Mouse (Mus musculus) myocyte (in vitro differentiated cells): ENCODE measurements around the gene H2-M10.5. TPM values are rescaled to one million over a fixed set of nuclear protein-coding genes. Genes with fewer than 3 reads are reported as not detected.
"Not testable (repeated sequence)": the region's sequence is repeated elsewhere in the genome, so short reads cannot be mapped to it uniquely, and the experiment has no call there.

ENCODE experiments used
- H3K27me3 ChIP-seq: one replicate; pipeline ENCODE4 v1.6.1; 2011; ENCODE audit not compliant: control insufficient read depth, insufficient read depth, insufficient read length
- H3K36me3 ChIP-seq: one replicate; pipeline ENCODE4 v1.6.1; 2011; ENCODE audit not compliant: control insufficient read depth, insufficient read depth
- H3K4me2 ChIP-seq: one replicate; pipeline ENCODE4 v1.6.1; 2011; ENCODE audit warnings: low read depth, control low read depth
- H3K4me3 ChIP-seq: one replicate; pipeline ENCODE4 v1.5.1; 2011; ENCODE audit warnings: mild to moderate bottlenecking, control low read depth, moderate library complexity
- H3K79me2 ChIP-seq: one replicate; pipeline ENCODE4 v1.6.1; 2011; ENCODE audit not compliant: control insufficient read depth, insufficient read depth
- H3ac ChIP-seq: one replicate; pipeline ENCODE4 v1.6.1; 2011; ENCODE audit not compliant: control insufficient read depth, insufficient read length
- CEBPB ChIP-seq: IDR thresholded peaks from 2 replicates; pipeline ENCODE4 v1.6.1; 2011; ENCODE audit warnings: mild to moderate bottlenecking, moderate library complexity; ENCODE audit not compliant: poor library complexity, insufficient read depth, severe bottlenecking
- E2F4 ChIP-seq: IDR thresholded peaks from one replicate; pipeline ENCODE4 v1.6.1; 2011; ENCODE audit warnings: mild to moderate bottlenecking, control low read depth, moderate library complexity; ENCODE audit not compliant: insufficient read depth
- MAX ChIP-seq: IDR thresholded peaks from one replicate; pipeline ENCODE4 v1.6.1; 2011; ENCODE audit warnings: low read depth, mild to moderate bottlenecking, control low read depth
- MYOD1 ChIP-seq, 3 experiments: IDR thresholded peaks; one replicate each; pipeline ENCODE4 v1.6.1; 2011; ENCODE audit warnings: control low read depth in 2 of 3, low read depth in 2 of 3, mild to moderate bottlenecking in 2 of 3, moderate library complexity in 1 of 3; ENCODE audit not compliant: insufficient read length in 2 of 3, control insufficient read depth in 1 of 3
- MYOG ChIP-seq, 3 experiments: IDR thresholded peaks; one replicate each; pipeline ENCODE4 v1.6.1; 2011; ENCODE audit warnings: control low read depth in 2 of 3, low read depth in 2 of 3, mild to moderate bottlenecking in 2 of 3; ENCODE audit not compliant: insufficient read length in 2 of 3, control insufficient read depth in 1 of 3, insufficient read depth in 1 of 3
- POLR2A ChIP-seq: IDR thresholded peaks from one replicate; pipeline ENCODE4 v1.6.1; 2011; ENCODE audit warnings: low read depth, mild to moderate bottlenecking, control low read depth, moderate library complexity; ENCODE audit not compliant: insufficient read length
- POLR2AphosphoS2 ChIP-seq: IDR thresholded peaks from one replicate; pipeline ENCODE4 v1.6.1; 2011; ENCODE audit warnings: low read depth, control low read depth; ENCODE audit not compliant: insufficient read length
- REST ChIP-seq: IDR thresholded peaks from one replicate; pipeline ENCODE4 v1.6.1; 2011; ENCODE audit warnings: mild to moderate bottlenecking, control low read depth, moderate library complexity; ENCODE audit not compliant: insufficient read depth, insufficient read length
- SRF ChIP-seq: IDR thresholded peaks from one replicate; pipeline ENCODE4 v1.6.1; 2011; ENCODE audit warnings: low read depth; ENCODE audit not compliant: control insufficient read depth, insufficient read length
- TCF12 ChIP-seq: IDR thresholded peaks from one replicate; pipeline ENCODE4 v1.6.1; 2011; ENCODE audit warnings: mild to moderate bottlenecking, control low read depth; ENCODE audit not compliant: poor library complexity, insufficient read depth, severe bottlenecking
- TCF3 ChIP-seq: IDR thresholded peaks from one replicate; pipeline ENCODE4 v1.6.1; 2011; ENCODE audit warnings: low read depth, control low read depth; ENCODE audit not compliant: insufficient read length
- USF1 ChIP-seq: IDR thresholded peaks from one replicate; pipeline ENCODE4 v1.6.1; 2011; ENCODE audit warnings: low read depth, mild to moderate bottlenecking, control low read depth, moderate library complexity
- polyA plus RNA-seq: library from polyadenylated mRNA; unstranded; fragments of >200 nt; fragmentation: generic; extraction: Trizol; gene quantifications from one replicate; pipeline ENCODE4 v1.2.1, GENCODE M21; 2012; ENCODE audit warnings: missing spikeins

The H2-M10.5 gene
- not detected for polyA plus RNA-seq

GRCm38 (mm10) chr17:36772610-36773009 is at the start of gene H2-M10.5:
Gene H2-M10.5 (plus strand): TSS chr17:36772910.
- H3K4me3 ChIP-seq, H3K36me3 ChIP-seq, H3ac ChIP-seq, H3K79me2 ChIP-seq, H3K27me3 ChIP-seq, H3K4me2 ChIP-seq: not testable (repeated sequence)

- Histone ChIP-seq H3K36me3 (no peaks in the 10 kb centered on the region), H3K79me2 (no peaks in the 10 kb centered on the region), H3K4me2 (no peak overlapping the region), H3K4me3 (no peak overlapping the region), H3K27me3 (no peaks in the 10 kb centered on the region), H3ac (no peak overlapping the region)
- no peak for TF ChIP-seq MYOG (IDR thresholded peaks at IDR 0.05; ENCODE audit: control insufficient read depth in 1 of 3, insufficient read depth in 1 of 3, insufficient read length in 2 of 3, low read depth in 2 of 3)
Measured at GRCm38 (mm10) chr17:36726046-36726445, 46.7 kb upstream of the H2-M10.5 start.

DNA sequence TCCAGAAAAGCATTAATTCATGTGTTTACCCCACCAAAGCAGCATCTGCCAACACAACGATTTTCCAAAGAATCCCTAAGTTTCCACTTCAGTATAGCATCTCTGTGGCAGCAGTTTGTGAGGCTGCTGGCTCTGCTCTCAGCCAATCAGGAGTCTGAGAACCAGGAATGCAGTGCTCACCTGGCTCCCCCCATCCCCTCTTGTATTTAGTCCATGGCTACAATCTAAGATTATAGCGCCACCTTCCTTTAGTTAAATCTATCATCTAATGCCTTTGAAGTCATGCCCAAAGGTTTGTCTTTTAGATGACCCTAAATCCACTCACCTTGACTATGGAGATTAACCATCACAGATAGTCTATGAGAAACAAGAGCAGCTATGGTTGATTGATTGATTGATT is 8.9 kb upstream of the H2-M10.5 start:
- Histone ChIP-seq H3ac (no peak overlapping the region), H3K36me3 (no peaks in the 10 kb centered on the region), H3K27me3 (no peaks in the 10 kb centered on the region), H3K79me2 (no peaks in the 10 kb centered on the region), H3K4me2 (no peak overlapping the region), H3K4me3 (no peak overlapping the region)
- TF ChIP-seq MYOD1 (IDR thresholded peaks at IDR 0.05; ENCODE audit: control insufficient read depth in 1 of 3, insufficient read length in 2 of 3, low read depth in 2 of 3), result no peak
- TF ChIP-seq TCF3, result no peak
- no peak for TF ChIP-seq E2F4
- TF ChIP-seq SRF, result no peak
- no peak for TF ChIP-seq MAX
- no peak for TF ChIP-seq POLR2A
- no peak for TF ChIP-seq TCF12
- TF ChIP-seq MYOG (IDR thresholded peaks at IDR 0.05; ENCODE audit: control insufficient read depth in 1 of 3, insufficient read depth in 1 of 3, insufficient read length in 2 of 3, low read depth in 2 of 3), result no peak
- TF ChIP-seq REST, result no peak
- TF ChIP-seq CEBPB, result no peak
- no peak for TF ChIP-seq POLR2AphosphoS2
- no peak for TF ChIP-seq USF1

- H3K27me3 ChIP-seq, H3ac ChIP-seq, H3K36me3 ChIP-seq, H3K79me2 ChIP-seq, H3K4me2 ChIP-seq, H3K4me3 ChIP-seq: not testable (repeated sequence)
Measured at GRCm38 (mm10) chr17:36764244-36764643, 8.5 kb upstream of the H2-M10.5 start.

DNA sequence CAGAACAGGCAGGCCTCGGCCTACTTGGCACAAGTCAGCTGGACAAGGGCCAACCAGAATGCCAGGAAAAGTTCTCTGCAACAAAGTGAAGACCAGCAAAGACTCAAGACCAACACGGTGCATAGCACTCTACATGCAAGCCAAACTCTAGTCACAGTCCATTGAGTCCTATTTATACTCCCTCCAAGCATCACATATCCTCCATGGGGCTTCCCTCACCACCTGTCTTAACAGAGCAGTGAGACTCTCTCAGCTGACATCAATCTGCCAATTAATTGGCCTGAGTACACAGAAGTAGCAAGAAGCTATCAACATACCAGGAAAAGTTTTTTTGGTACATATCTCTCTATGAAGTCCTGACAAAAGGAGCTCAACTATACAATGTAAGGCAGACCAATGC is 7.3 kb upstream of the H2-M10.5 start:
- H3K4me2 ChIP-seq, H3K4me3 ChIP-seq, H3K79me2 ChIP-seq, H3K27me3 ChIP-seq, H3K36me3 ChIP-seq, H3ac ChIP-seq: not testable (repeated sequence)

- Histone ChIP-seq H3K27me3 (no peaks in the 10 kb centered on the region), H3K4me3 (no peak overlapping the region), H3K4me2 (no peak overlapping the region), H3ac (no peak overlapping the region), H3K79me2 (no peaks in the 10 kb centered on the region), H3K36me3 (no peaks in the 10 kb centered on the region)
- TF ChIP-seq USF1, result no peak
- no peak for TF ChIP-seq REST
- TF ChIP-seq TCF3, result no peak
- TF ChIP-seq TCF12, result no peak
- no peak for TF ChIP-seq MYOD1 (IDR thresholded peaks at IDR 0.05; ENCODE audit: control insufficient read depth in 1 of 3, insufficient read length in 2 of 3, low read depth in 2 of 3)
- TF ChIP-seq POLR2AphosphoS2, result no peak
- TF ChIP-seq SRF, result no peak
- TF ChIP-seq POLR2A, result no peak
- no peak for TF ChIP-seq E2F4
- no peak for TF ChIP-seq MAX
Measured at GRCm38 (mm10) chr17:36781533-36781932, 8.8 kb downstream of the H2-M10.5 start.

DNA sequence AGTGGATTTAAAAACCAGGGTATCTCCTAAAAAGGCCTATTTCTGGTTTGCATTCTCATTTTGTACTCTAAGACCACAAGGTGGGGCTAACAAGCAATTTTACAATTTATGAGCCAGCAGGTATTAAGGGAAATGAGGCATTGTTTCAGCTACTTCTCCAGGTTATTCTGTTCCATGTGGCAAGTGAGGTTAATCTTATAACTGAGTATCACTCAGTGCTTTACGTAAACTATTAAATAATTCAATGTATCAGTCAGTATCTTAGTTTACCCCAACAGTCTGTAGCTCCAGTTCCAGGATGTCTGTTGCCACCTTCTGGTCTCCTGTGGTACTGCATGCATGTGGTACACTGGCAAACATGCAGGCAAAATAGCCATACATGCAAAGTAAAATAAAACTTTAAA is 13.8 kb downstream of the H2-M10.5 start:
- not testable (repeated sequence) for H3K79me2 ChIP-seq, H3K27me3 ChIP-seq, H3K4me2 ChIP-seq, H3ac ChIP-seq, H3K36me3 ChIP-seq, H3K4me3 ChIP-seq
